Mouse (Mus musculus): ENCODE results near the gene Nedd4. TPM values are rescaled to one million over a fixed set of nuclear protein-coding genes. Genes with fewer than 3 reads are reported as not detected.

Gene Nedd4
- polyA plus RNA-seq, 1 experiment, result 3.7 TPM

- Histone ChIP-seq H3K27ac (ENCODE audit: insufficient read depth, low read depth, low read length) (no peak overlapping the region), H3K4me1 (ENCODE audit: control insufficient read depth, insufficient read depth, low read length) (no peaks in the 10 kb centered on the region), H3K4me3 (ENCODE audit: insufficient read depth, low read length) (no peak overlapping the region)
- TF ChIP-seq CTCF (IDR thresholded peaks at IDR 0.05; ENCODE audit: low read depth, low read length) (no peak), POLR2A (IDR thresholded peaks at IDR 0.05; ENCODE audit: borderline replicate concordance, low read depth, low read length) (no peak)
These were observed 29.8 kb downstream of the Nedd4 start for GRCm38 (mm10) chr9:72691942-72692341.

DNA sequence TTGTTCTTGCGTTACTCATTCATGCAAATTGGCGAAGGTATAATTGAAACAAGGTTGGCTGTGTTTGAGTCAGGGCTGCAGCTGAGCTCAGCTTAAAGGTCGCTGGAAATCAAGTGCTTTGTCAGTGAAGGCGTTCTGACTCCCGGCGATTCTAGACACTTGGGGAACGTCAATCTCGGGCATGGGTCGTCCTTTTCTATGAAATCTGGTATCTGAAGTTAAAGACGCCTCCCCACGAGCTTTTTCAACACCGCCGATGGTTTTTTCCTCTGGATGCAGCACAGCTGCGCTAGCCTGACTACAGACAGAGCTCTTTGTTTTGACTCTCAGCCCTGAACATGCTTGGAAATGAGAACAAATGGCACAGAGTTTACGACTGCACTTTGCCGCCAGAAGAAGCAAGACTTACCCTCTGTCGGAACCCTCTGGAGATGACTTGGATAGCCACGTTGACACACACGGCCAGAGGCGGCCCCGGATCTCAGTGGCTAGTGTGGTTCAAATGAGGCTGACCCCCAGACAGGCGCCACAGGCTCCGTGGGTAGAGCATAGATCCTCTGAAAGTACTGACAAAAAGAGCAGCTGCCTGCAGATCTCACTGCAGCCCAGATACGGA, 31.0 kb downstream of the Nedd4 start:
- TF ChIP-seq POLR2A (IDR thresholded peaks at IDR 0.05; ENCODE audit: borderline replicate concordance, low read depth, low read length) (no peak), CTCF (IDR thresholded peaks at IDR 0.05; ENCODE audit: low read depth, low read length) (no peak)
- no peaks in the 10 kb centered on the region for H3K4me1 ChIP-seq (ENCODE audit: control insufficient read depth, insufficient read depth, low read length)
- no peak overlapping the region for H3K4me3 ChIP-seq (ENCODE audit: insufficient read depth, low read length)
- H3K27ac ChIP-seq (ENCODE audit: insufficient read depth, low read depth, low read length), result no peak overlapping the region

DNA sequence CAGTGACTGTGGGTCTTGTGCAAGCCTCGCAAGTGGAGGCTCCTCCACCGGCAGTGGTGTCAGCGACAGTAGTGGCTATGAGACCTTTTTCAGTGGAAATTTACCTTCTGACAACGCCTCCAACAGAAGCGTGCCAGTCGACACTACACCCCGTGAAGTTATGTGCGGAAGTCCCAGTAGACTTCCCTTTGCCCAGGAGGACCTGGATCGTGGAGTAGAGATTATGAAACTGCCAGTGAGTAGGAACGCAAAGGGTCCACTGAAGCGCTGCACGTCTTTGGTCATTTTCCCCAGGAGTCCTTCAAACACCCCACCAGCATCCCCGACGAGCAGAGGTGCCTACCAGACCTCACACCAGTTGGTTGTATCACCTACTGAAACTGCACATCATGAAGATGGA, 31.7 kb downstream of the Nedd4 start:
- no peaks in the 10 kb centered on the region for H3K4me1 ChIP-seq (ENCODE audit: control insufficient read depth, insufficient read depth, low read length)
- no peak for TF ChIP-seq POLR2A (IDR thresholded peaks at IDR 0.05; ENCODE audit: borderline replicate concordance, low read depth, low read length)
- TF ChIP-seq CTCF (IDR thresholded peaks at IDR 0.05; ENCODE audit: low read depth, low read length), result no peak
- H3K4me3 ChIP-seq (ENCODE audit: insufficient read depth, low read length), result no peak overlapping the region

DNA sequence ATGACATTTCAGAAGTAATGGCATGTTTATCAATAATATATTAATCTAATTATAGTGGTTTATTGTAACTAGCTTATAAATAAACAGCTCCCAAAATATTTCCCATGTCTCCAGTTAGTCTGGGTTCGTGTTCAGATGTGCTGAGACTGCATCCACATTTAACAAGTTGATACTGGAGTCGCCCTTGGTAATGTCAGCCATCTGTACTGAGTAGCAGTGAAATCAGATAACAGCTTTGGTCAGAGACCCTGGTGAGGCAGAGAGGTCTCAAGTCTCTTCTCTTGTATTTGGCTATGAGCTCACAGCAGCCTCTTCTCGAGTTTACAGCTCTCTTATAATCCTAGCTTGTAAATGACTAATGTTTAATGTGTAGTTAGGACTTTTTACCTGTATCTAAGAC, 34.4 kb downstream of the Nedd4 start:
- no peaks in the 10 kb centered on the region for H3K4me1 ChIP-seq (ENCODE audit: control insufficient read depth, insufficient read depth, low read length)
- no peak overlapping the region for H3K27ac ChIP-seq (ENCODE audit: insufficient read depth, low read depth, low read length)
- TF ChIP-seq POLR2A (IDR thresholded peaks at IDR 0.05; ENCODE audit: borderline replicate concordance, low read depth, low read length), result no peak
- TF ChIP-seq CTCF (IDR thresholded peaks at IDR 0.05; ENCODE audit: low read depth, low read length), result no peak
- H3K4me3 ChIP-seq (ENCODE audit: insufficient read depth, low read length), result no peak overlapping the region

More for the DNA sequence above, 31.7 kb downstream of the Nedd4 start:
- no peak overlapping the region for H3K27ac ChIP-seq (ENCODE audit: insufficient read depth, low read depth, low read length)

- no peaks in the 10 kb centered on the region for H3K4me1 ChIP-seq (ENCODE audit: control insufficient read depth, insufficient read depth, low read length)
- TF ChIP-seq CTCF (IDR thresholded peaks at IDR 0.05; ENCODE audit: low read depth, low read length), result no peak
- TF ChIP-seq POLR2A (IDR thresholded peaks at IDR 0.05; ENCODE audit: borderline replicate concordance, low read depth, low read length), result no peak
- H3K27ac ChIP-seq (ENCODE audit: insufficient read depth, low read depth, low read length), result no peak overlapping the region
- H3K4me3 ChIP-seq (ENCODE audit: insufficient read depth, low read length), result no peak overlapping the region
These were observed 35.6 kb downstream of the Nedd4 start for GRCm38 (mm10) chr9:72697779-72698178.

GRCm38 (mm10) chr9:72699702-72700101, 37.6 kb downstream of the Nedd4 start:
- no peak for TF ChIP-seq POLR2A (IDR thresholded peaks at IDR 0.05; ENCODE audit: borderline replicate concordance, low read depth, low read length)
- TF ChIP-seq CTCF (IDR thresholded peaks at IDR 0.05; ENCODE audit: low read depth, low read length), result no peak
- no peak overlapping the region for H3K27ac ChIP-seq (ENCODE audit: insufficient read depth, low read depth, low read length)
- H3K4me3 ChIP-seq (ENCODE audit: insufficient read depth, low read length), result no peak overlapping the region
- H3K4me1 ChIP-seq (ENCODE audit: control insufficient read depth, insufficient read depth, low read length), result no peaks in the 10 kb centered on the region

GRCm38 (mm10) chr9:72701441-72701840, 39.3 kb downstream of the Nedd4 start:
- TF ChIP-seq POLR2A (IDR thresholded peaks at IDR 0.05; ENCODE audit: borderline replicate concordance, low read depth, low read length) (no peak), CTCF (IDR thresholded peaks at IDR 0.05; ENCODE audit: low read depth, low read length) (no peak)
- no peak overlapping the region for H3K27ac ChIP-seq (ENCODE audit: insufficient read depth, low read depth, low read length)
- no peak overlapping the region for H3K4me3 ChIP-seq (ENCODE audit: insufficient read depth, low read length)
- no peaks in the 10 kb centered on the region for H3K4me1 ChIP-seq (ENCODE audit: control insufficient read depth, insufficient read depth, low read length)

DNA sequence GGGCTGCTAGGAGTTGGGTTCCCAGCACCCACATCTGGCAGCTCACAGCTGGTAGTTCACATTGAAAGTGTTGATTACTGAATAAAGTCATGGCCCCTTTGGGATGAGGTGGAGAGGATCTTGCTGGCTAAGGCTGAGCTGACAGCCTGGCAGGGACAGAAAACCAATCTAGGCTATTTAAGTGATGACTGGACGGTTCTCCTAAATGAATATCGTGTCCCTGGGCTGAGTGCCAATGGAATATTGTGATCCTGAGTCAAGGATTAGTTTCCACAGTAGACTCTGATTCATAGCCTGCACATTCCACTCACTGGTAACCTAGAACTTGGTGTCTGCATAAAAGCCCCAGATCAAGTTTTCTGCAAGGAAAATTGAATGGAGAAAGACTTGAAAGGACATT, 39.9 kb downstream of the Nedd4 start:
- Histone ChIP-seq H3K27ac (ENCODE audit: insufficient read depth, low read depth, low read length) (no peak overlapping the region), H3K4me1 (ENCODE audit: control insufficient read depth, insufficient read depth, low read length) (no peaks in the 10 kb centered on the region), H3K4me3 (ENCODE audit: insufficient read depth, low read length) (no peak overlapping the region)
- TF ChIP-seq CTCF (IDR thresholded peaks at IDR 0.05; ENCODE audit: low read depth, low read length) (no peak), POLR2A (IDR thresholded peaks at IDR 0.05; ENCODE audit: borderline replicate concordance, low read depth, low read length) (no peak)

GRCm38 (mm10) chr9:72703142-72703541, 41.0 kb downstream of the Nedd4 start:
- no peak for TF ChIP-seq POLR2A (IDR thresholded peaks at IDR 0.05; ENCODE audit: borderline replicate concordance, low read depth, low read length)
- TF ChIP-seq CTCF (IDR thresholded peaks at IDR 0.05; ENCODE audit: low read depth, low read length), result no peak
- no peak overlapping the region for H3K27ac ChIP-seq (ENCODE audit: insufficient read depth, low read depth, low read length)
- no peaks in the 10 kb centered on the region for H3K4me1 ChIP-seq (ENCODE audit: control insufficient read depth, insufficient read depth, low read length)
- no peak overlapping the region for H3K4me3 ChIP-seq (ENCODE audit: insufficient read depth, low read length)

DNA sequence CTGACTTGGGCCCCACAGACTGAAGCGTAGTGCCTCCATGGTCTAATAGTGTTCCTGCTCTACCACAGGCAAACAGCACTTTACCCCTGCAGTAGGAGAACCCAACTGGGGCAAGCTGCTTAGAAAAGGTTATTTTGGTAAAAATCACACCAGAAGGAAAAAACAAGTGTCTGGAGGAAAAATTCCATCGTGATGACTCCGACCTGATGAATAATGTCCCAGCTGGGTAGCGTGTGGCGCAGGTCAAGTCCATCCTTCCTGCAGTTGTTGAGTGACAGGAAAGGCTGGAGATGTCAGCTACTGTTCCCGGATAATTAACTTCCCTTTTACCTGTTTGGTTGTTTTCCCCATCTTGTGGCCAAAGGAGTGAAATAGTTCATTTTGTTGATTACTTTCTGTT, 41.6 kb downstream of the Nedd4 start:
- TF ChIP-seq POLR2A (IDR thresholded peaks at IDR 0.05; ENCODE audit: borderline replicate concordance, low read depth, low read length), result no peak
- no peak for TF ChIP-seq CTCF (IDR thresholded peaks at IDR 0.05; ENCODE audit: low read depth, low read length)
- H3K4me3 ChIP-seq (ENCODE audit: insufficient read depth, low read length), result no peak overlapping the region
- no peak overlapping the region for H3K27ac ChIP-seq (ENCODE audit: insufficient read depth, low read depth, low read length)
- H3K4me1 ChIP-seq (ENCODE audit: control insufficient read depth, insufficient read depth, low read length), result no peaks in the 10 kb centered on the region

DNA sequence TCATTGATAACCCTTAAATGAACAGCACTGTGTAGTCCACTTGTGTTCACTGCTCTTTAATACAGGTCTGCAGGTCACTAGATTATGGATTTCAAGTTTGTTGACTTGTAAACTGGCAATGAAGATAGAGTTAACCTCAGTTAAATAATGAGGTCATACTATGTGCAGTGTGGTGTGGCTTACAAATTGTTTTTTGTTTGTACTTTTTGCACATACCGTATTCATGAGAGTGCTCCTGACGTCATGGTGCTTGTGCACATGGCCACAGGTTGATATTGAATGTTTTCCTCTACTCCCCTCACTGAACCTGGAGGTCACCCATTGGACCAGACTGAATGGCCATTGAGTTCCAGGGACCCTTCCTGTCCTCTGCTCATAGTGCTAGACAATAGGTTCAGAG, 43.1 kb downstream of the Nedd4 start:
- no peak for TF ChIP-seq POLR2A (IDR thresholded peaks at IDR 0.05; ENCODE audit: borderline replicate concordance, low read depth, low read length)
- no peak for TF ChIP-seq CTCF (IDR thresholded peaks at IDR 0.05; ENCODE audit: low read depth, low read length)
- H3K4me1 ChIP-seq (ENCODE audit: control insufficient read depth, insufficient read depth, low read length), result no peaks in the 10 kb centered on the region
- no peak overlapping the region for H3K27ac ChIP-seq (ENCODE audit: insufficient read depth, low read depth, low read length)
- no peak overlapping the region for H3K4me3 ChIP-seq (ENCODE audit: insufficient read depth, low read length)

Data from bone marrow macrophage, adult 2 months (primary cell).